Comparison of ENCODE assay signal across 23 mouse cellular contexts in the genomic region with DNA sequence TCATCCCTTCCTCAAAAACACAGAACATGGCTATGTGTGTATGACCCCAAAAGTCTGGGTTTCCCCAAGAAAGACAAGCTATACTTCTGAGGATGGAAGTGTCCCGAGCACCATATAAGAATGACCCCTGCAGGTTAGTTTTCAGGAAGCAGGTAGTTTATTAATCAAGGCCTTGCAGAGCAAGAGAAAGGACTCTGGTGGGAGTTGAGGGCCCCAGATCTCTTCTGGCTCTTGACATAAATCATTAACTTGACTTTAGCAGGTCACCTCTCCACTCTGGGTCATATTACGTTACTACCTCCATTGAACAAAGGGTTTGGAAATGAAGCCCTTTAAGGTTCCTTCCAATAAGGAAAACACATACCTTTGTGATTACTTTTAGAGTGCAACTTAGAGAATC. TPM values are rescaled to one million over a fixed set of nuclear protein-coding genes. Genes with fewer than 3 reads are reported as not detected.
A peak's percentile ranks its signal among the peaks of the same experiment; 100 is the strongest.
DNase-seq lines count a peak whose midpoint lies in the region; ATAC-seq and TF ChIP-seq lines count a peak whose summit lies in the region.
"Had no signal": no experiment of that assay in that cellular context is flagged by ENCODE, and none has a peak within 500 bp of the region (broad histone marks: within the 10 kb centered on the region; RNA-seq: fewer than 3 reads in every experiment).

No protein-coding gene starts in this region.

- TF ChIP-seq CTCF in gastrocnemius, adult 2 months (IDR thresholded peaks at IDR 0.05) = no peak

- H3K27me3 ChIP-seq in kidney, embryonic 16.5 days (ENCODE audit: insufficient read depth, low read length) = no peaks in the 10 kb centered on the region
- no peaks in the 10 kb centered on the region for H3K27me3 ChIP-seq in lung, embryonic 15.5 days
- H3K27me3 ChIP-seq: forebrain, embryonic 13.5 days; heart, embryonic 15.5 days; hindbrain, embryonic 13.5 days had no signal

- peak; percentile 76 for ATAC-seq in kidney, embryonic 16.5 days (ENCODE audit: low FRiP score, low TSS enrichment)
- no peak for ATAC-seq in lung, embryonic 15.5 days (ENCODE audit: borderline replicate concordance, extremely low read depth, low FRiP score, low TSS enrichment)
- ATAC-seq: CD4-positive, CD25-positive, alpha-beta regulatory T cell, adult 4 months; forebrain, embryonic 13.5 days; forebrain, postnatal 0 days had no signal

- peaks cover 16% of the 10 kb centered on the region for H3K4me1 ChIP-seq in kidney, embryonic 16.5 days (ENCODE audit: insufficient read depth, low read length)
- H3K4me1 ChIP-seq in lung, embryonic 15.5 days = peaks cover 14% of the 10 kb centered on the region
- H3K4me1 ChIP-seq: forebrain, embryonic 13.5 days; hindbrain, embryonic 13.5 days had no signal

- intact Hi-C loops in gastrocnemius, adult 2 months (cut with DNase I) = no loop called here
- intact Hi-C loops in gastrocnemius, postnatal 14 days (cut with DNase I; ENCODE audit: low total_unique reads) = no loop called here

- H3K9me3 ChIP-seq in kidney, embryonic 16.5 days (ENCODE audit: low read length) = no peaks in the 10 kb centered on the region
- H3K9me3 ChIP-seq in lung, embryonic 15.5 days = no peaks in the 10 kb centered on the region
- H3K9me3 ChIP-seq: embryonic facial prominence, embryonic 10.5 days; forebrain, embryonic 13.5 days; heart, embryonic 15.5 days; hindbrain, embryonic 13.5 days had no signal

- no peak overlapping the region for H3K4me2 ChIP-seq in kidney, embryonic 16.5 days (replicated peaks; ENCODE audit: low read depth, low read length)
- H3K4me2 ChIP-seq in lung, embryonic 15.5 days = no peak overlapping the region
- H3K4me2 ChIP-seq: forebrain, embryonic 13.5 days; heart, embryonic 11.5 days; heart, embryonic 15.5 days; hindbrain, embryonic 13.5 days had no signal

- no peak for DNase-seq in gastrocnemius, adult 2 months
- DNase-seq in gastrocnemius, postnatal 14 days = no peak
- no peak for DNase-seq in kidney, postnatal 14 days
- no peak for DNase-seq in lung, postnatal 25 days (ENCODE audit: low spot score)
- DNase-seq in yolk sac, embryonic 10.5 days (ENCODE audit: low spot score) = peak; percentile 17
- DNase-seq: adrenal gland, adult 8-10 months; adrenal gland, postnatal 36 days; B cell, adult 2 months; cerebellum, adult 2 months; cerebellum, postnatal 10 days; forebrain, postnatal 0 days; gastrocnemius, postnatal 36 days; heart, adult 18-20 months; heart, postnatal 14 days had no signal

- H3K36me3 ChIP-seq in kidney, embryonic 16.5 days (ENCODE audit: insufficient read depth, low read length) = no peaks in the 10 kb centered on the region
- H3K36me3 ChIP-seq in lung, embryonic 15.5 days = no peaks in the 10 kb centered on the region
- H3K36me3 ChIP-seq: embryonic facial prominence, embryonic 10.5 days; G1E; heart, embryonic 15.5 days; hindbrain, embryonic 13.5 days had no signal

- no peak overlapping the region for H3K4me3 ChIP-seq in gastrocnemius, adult 2 months
- no peak overlapping the region for H3K4me3 ChIP-seq in kidney, embryonic 16.5 days (ENCODE audit: low read length)
- no peak overlapping the region for H3K4me3 ChIP-seq in lung, embryonic 15.5 days
- H3K4me3 ChIP-seq: embryonic facial prominence, embryonic 10.5 days; forebrain, embryonic 13.5 days; heart, embryonic 15.5 days; hindbrain, embryonic 13.5 days had no signal

- no peak overlapping the region for H3K9ac ChIP-seq in kidney, embryonic 16.5 days (replicated peaks; ENCODE audit: low read length)
- H3K9ac ChIP-seq in lung, embryonic 15.5 days = no peak overlapping the region
- H3K9ac ChIP-seq: forebrain, embryonic 13.5 days; forebrain, postnatal 0 days; heart, embryonic 15.5 days; hindbrain, embryonic 13.5 days had no signal

- WGBS in kidney, embryonic 16.5 days = 21% methylated on average over 2 of the region's 2 CpGs
- 71% methylated on average over 2 of the region's 2 CpGs for WGBS in lung, embryonic 15.5 days

- peak overlapping the region; percentile 80; the same call in 1 of the 2 replicates for H3K27ac ChIP-seq in gastrocnemius, adult 2 months
- H3K27ac ChIP-seq in kidney, embryonic 16.5 days (ENCODE audit: low read length) = peak overlapping the region; percentile 53; the same call in 1 of the 2 replicates
- peak overlapping the region; percentile 42 for H3K27ac ChIP-seq in lung, embryonic 15.5 days
- H3K27ac ChIP-seq: embryonic facial prominence, embryonic 10.5 days; forebrain, embryonic 13.5 days; heart, embryonic 15.5 days; hindbrain, embryonic 13.5 days had no signal

RNA-seq across cellular contexts. Expression of gene Il12a, which starts 15.7 kb away (rescaled TPM):
- total RNA-seq in gastrocnemius, adult 2 months (2021) = 1 to 10 TPM; 4.1 to 4.8 TPM
- total RNA-seq in gastrocnemius, postnatal 14 days (2021) = 1 to 10 TPM; 3.4 to 4.1 TPM
- polyA plus RNA-seq in kidney, embryonic 16.5 days (2015; fragmentation: Nextera tagmentation; extraction: Ambion mirVana) = 0.41 TPM in 1 of 2 replicates, not detected in the other
- 0.16 TPM in 1 of 2 replicates, not detected in the other for polyA plus RNA-seq in lung, embryonic 15.5 days (2015; fragmentation: Nextera tagmentation; extraction: Ambion mirVana)
- total RNA-seq: forebrain, postnatal 0 days had no signal
- polyA plus RNA-seq: embryonic facial prominence, embryonic 10.5 days; forebrain, postnatal 0 days; G1E; heart, embryonic 15.5 days; hindbrain, embryonic 13.5 days had no signal
